Mouse (Mus musculus): ENCODE data around the gene Haao.

GRCm38 (mm10) chr17:83819503-83819902 lies 28.3 kb downstream of the Haao start:
- TF ChIP-seq CTCF (IDR thresholded peaks at IDR 0.05; ENCODE audit: low read depth, low read length) (no peak), POLR2AphosphoS5 (IDR thresholded peaks at IDR 0.05; ENCODE audit: insufficient replicate concordance, low read depth, low read length) (no peak), TAL1 (conservative IDR thresholded peaks at IDR 0.05; ENCODE audit: low read depth, low read length) (no peak)

All from G1E (cell line).